Mouse (Mus musculus) T-cell, adult 66 days (primary cell): Measurements from ENCODE around the gene 1700013F07Rik. TPM values are rescaled to one million over a fixed set of nuclear protein-coding genes. Genes with fewer than 3 reads are reported as not detected.

Experiments
- total RNA-seq, 2 experiments: library from RNA; stranded (reverse); gene quantifications; 3 replicates in 1 of 2; 4 replicates in 1 of 2; pipeline ENCODE4 v1.2.4; 2023

1700013F07Rik gene
- not detected for total RNA-seq

DNA sequence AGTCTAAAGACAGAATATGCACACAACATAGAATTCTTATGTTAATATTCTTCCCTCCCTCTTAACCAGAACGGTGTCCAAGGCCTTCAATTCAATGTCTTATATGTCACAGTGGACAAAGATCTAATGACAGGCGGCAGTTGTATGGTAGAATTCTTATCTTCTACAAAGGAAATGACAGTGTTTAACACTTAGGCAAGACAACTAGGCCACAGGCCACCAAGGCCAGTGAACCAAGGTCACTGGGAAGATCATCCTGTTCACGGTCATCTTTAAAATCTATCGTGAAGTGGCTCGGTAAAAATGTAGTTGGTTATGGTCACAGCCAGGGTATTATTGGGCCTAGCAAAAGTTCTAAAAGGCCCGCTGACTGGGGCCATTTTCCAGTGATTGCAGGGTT is at the start of gene 1700013F07Rik:
TSS of gene 1700013F07Rik (plus strand) at position 200 of the 400 bp plus-strand sequence.

DNA sequence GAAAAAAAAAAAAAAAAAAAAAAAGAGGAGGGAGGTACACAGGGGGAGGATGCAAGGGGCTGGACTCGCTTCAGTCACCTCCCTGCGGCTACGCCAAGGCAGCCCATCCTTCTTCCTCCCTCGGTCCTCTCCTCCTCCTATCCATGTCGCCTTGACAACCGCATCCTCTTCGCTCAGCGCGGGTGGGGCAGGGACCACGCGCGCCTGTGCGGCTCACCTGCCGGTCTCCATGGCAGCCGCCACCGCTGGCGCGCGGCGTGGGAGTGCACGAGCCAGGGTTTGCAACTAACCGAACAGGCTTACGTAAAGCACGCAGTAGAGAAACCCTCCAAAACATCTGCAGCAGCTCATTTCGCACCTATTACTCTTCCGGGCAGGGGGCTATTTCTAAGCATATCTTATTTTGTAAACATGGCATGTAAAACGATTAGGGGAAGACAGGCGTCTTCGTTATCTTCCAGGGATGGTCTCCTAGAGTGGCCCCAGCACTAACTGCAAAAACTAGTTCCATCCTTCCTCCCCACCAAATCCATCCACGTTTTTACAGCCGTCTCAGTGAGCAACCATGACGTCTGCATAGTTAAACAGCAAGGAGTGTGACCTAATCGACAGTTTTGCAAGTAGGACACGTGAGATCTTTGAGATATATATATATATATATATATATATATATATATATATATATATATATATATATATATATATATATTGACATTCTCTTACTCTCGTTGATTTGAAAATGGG is 2.7 kb downstream of the 1700013F07Rik start, which contains the start of gene 5330417C22Rik:
TSS of gene 5330417C22Rik (minus strand) at position 20 of the 744 bp plus-strand sequence.

DNA sequence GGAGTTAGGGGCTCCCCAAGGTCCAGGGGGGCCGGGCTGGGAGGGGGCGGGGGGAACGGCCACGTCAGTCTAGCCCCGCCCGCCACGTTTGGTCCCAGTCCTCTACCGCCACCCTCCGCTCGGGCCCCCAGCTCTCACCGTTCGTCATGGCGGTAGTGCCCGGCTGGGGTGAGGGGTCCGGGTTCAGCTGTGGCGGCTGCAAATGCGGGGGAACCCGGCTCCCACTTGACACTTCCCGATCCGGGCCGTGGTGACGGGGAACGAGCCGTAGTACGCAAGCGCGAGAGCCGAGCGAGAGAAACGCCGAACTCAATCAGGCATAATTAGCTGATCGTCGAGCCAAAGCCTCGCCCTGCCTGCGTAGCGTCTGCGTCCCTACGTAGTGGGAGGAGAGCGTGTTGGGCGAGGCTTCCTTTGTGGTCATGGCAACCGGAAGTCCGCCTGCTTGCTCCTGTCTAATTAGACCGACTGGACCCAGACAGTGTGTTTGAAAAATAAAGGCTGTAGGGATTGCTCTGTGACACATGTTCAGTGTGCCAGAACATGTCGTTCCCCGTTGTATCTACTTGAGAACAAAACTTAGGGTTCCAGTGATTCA is 28.3 kb downstream of the 1700013F07Rik start, which contains the start of gene Tmem167b:
TSS of gene Tmem167b (minus strand) at position 334 of the 598 bp plus-strand sequence.

DNA sequence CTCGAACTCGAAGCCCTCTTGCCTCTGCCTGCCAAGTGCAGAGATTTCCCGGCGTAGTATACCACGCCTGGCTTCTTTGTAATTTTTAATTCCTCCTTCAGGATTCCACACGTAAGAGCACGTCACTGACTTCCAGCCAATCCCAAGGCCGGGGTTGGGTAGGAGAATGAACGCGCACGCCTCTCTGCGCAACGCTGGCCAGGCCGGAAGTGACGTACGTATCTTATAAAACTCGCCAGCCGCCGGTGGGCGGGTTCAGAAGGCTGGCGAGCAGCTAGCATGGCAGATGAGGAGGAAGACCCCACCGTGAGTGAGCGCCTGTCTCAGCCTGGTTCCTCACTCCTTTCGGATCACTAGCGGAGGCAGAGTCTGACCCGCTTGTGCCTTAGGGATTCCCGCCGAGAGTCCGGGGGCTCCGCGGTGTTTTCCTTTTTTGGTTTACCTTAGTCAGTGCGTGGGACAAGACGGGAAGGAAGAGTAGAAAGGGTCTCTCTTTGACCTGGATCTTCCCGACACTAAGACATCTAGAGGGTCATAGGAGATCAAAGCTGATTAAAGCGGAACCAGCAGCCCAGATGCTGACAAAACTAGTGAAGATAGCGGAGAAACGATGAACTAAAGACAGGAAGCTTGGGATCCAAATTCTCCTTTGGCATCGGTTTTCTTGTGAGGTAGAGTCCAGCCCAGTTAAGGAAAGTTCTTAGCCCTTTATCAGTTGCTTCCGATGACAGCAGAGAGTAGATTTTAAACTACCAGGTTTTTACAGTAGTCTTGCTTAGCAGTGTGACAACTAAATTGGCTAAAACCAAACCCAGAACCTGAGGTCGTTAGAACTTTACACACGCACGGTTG is 37.7 kb downstream of the 1700013F07Rik start, which contains the start of gene Taf13:
TSS of gene Taf13 (plus strand) at position 256 of the 852 bp plus-strand sequence.

DNA sequence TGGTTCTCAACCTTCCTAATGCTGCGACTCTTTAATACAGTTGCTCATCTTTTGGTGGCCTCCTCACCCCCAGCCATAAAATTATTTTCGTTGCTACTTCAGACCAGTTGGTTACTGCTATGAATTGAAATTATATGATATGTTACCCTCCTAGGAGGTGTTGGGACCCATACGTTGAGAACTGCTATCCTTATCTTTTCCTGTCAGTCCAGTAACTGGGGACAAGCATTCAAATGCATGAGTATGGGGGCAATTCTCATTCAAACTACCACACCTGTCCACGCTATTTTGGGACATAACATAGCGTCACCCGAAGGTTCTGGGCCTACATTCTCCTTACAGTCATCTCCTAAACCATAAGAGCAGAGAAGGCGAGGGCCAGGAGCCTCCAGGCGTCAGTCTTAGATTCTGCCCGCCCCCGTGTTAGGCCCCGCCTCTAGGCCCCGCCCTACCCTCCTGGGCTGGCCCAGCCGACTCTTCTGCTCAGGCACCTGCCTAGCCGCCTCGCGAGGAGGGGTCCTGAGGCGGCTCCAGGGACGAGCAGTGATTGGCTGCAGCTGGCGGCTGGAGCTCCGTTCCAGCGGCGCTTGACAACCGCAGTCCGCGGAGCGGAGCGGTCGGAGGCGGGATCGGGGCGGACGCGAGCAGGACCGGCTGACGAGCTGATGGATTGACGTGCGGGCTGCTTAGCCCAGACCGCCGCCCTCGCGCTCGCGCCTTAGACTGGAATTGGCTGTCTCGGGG is 57.0 kb downstream of the 1700013F07Rik start, which contains the start of gene Wdr47:
TSS of gene Wdr47 (plus strand) at position 494 of the 744 bp plus-strand sequence.

Other genes starting within 250 kb of the 1700013F07Rik start
- gene Mybphl, start 169.2 kb upstream of the 1700013F07Rik start, total RNA-seq, result not detected
- under 1 TPM; 0.82 to 0.89 TPM for gene Psrc1, start 150.3 kb upstream of the 1700013F07Rik start, total RNA-seq
- gene Celsr2, start 118.6 kb upstream of the 1700013F07Rik start, total RNA-seq, result 10 to 100 TPM in 1 of 2 experiments, 1 to 10 TPM in 1; 9.2 to 12.4 TPM
- gene Sars, start 88.9 kb upstream of the 1700013F07Rik start, total RNA-seq, result 100 to 1,000 TPM; 158 to 162 TPM
- under 1 TPM; 0.15 to 0.18 TPM for gene 5330417C22Rik, start 2.4 kb downstream of the 1700013F07Rik start, total RNA-seq
- gene Tmem167b, start 28.3 kb downstream of the 1700013F07Rik start, total RNA-seq, result 10 to 100 TPM; 37.6 to 39.8 TPM
- gene Taf13, start 37.5 kb downstream of the 1700013F07Rik start, total RNA-seq, result 10 to 100 TPM; 18.4 to 20.1 TPM
- 10 to 100 TPM; 17.8 to 20.6 TPM for gene Wdr47, start 57.1 kb downstream of the 1700013F07Rik start, total RNA-seq
- 10 to 100 TPM; 35.9 to 39.2 TPM for gene Clcc1, start 119.8 kb downstream of the 1700013F07Rik start, total RNA-seq
- 1 to 10 TPM; 7.5 to 7.8 TPM for gene Gpsm2, start 188.2 kb downstream of the 1700013F07Rik start, total RNA-seq
- not detected for gene Aknad1, start 205.5 kb downstream of the 1700013F07Rik start, total RNA-seq